Comparison of ENCODE assay signal across 7 mouse cellular contexts in genomic region chrX:48285006-48285650, GRCm38 (mm10). TPM values are rescaled to one million over a fixed set of nuclear protein-coding genes. Genes with fewer than 3 reads are reported as not detected.
DNase-seq lines count a peak whose midpoint lies in the region; ATAC-seq lines count a peak whose summit lies in the region.

No protein-coding gene starts in this region.

- 23% methylated on average over 28 of the region's 42 CpGs for WGBS in hindbrain, embryonic 14.5 days

- DNase-seq in adipocyte (ENCODE audit: low spot score) = peak; percentile 44
- DNase-seq in cerebellum, postnatal 25 days = peak; percentile 79 to 85
- DNase-seq in frontal cortex, postnatal 14 days (ENCODE audit: low spot score in 2 of 2) = peak; percentile 16 to 23
- peak; percentile 72 for DNase-seq in hindbrain, embryonic 14.5 days (ENCODE audit: low spot score)
- peak; percentile 26 to 29 for DNase-seq in left cerebral cortex, postnatal 14 days (ENCODE audit: low spot score in 2 of 2)
- peak; percentile 26 to 28 for DNase-seq in right cerebral cortex, postnatal 36 days (ENCODE audit: low spot score in 2 of 2)

- no peaks in the 10 kb centered on the region for H3K27me3 ChIP-seq in hindbrain, embryonic 14.5 days (ENCODE audit: control insufficient read depth, insufficient read depth, low read length)

- H3K36me3 ChIP-seq in hindbrain, embryonic 14.5 days (replicated peaks; ENCODE audit: control insufficient read depth, insufficient read depth) = peaks cover 3% of the 10 kb centered on the region

- intact Hi-C loops in left cerebral cortex, postnatal 14 days (cut with DNase I) = loop anchor here (5.0 kb wide), 2 partner anchors 57 to 97 kb away; partner anchors contain the start of gene Bcorl1

- H3K4me3 ChIP-seq in hindbrain, embryonic 14.5 days (replicated peaks; ENCODE audit: low read length) = peak overlapping the region; percentile 47

- no peaks in the 10 kb centered on the region for H3K9me3 ChIP-seq in hindbrain, embryonic 14.5 days (ENCODE audit: control insufficient read depth, low read length)

- peak overlapping the region; percentile 66 for H3K4me2 ChIP-seq in hindbrain, embryonic 14.5 days (replicated peaks)

- no peaks in the 10 kb centered on the region; the same call in 1 of the 2 replicates for H3K4me1 ChIP-seq in hindbrain, embryonic 14.5 days (replicated peaks; ENCODE audit: control insufficient read depth, insufficient read depth, low read length)

- peak; percentile 89 for ATAC-seq in hindbrain, embryonic 14.5 days (ENCODE audit: low FRiP score)
- ATAC-seq in megakaryocyte-erythroid progenitor cell, adult 5-6 weeks (replicated peaks; ENCODE audit: low FRiP score, low TSS enrichment, poor library complexity, severe bottlenecking) = peak; percentile 60

- peak overlapping the region; percentile 93 for H3K27ac ChIP-seq in hindbrain, embryonic 14.5 days

- H3K9ac ChIP-seq in hindbrain, embryonic 14.5 days = peak overlapping the region; percentile 68

RNA-seq across cellular contexts. Expression of gene Utp14a, which starts 28.5 kb away (rescaled TPM):
- 15.1 and 16.0 TPM in 2 replicates for polyA plus RNA-seq in hindbrain, embryonic 14.5 days (2014; fragmentation: Nextera tagmentation; extraction: Ambion mirVana)
- total RNA-seq in left cerebral cortex, postnatal 14 days (2021) = 10 to 100 TPM; 14.9 to 15.9 TPM
- 61.4 and 77.8 TPM in 2 replicates for total RNA-seq in megakaryocyte-erythroid progenitor cell, adult 5-6 weeks (2014; fragmentation: Nextera tagmentation)
- 120 and 121 TPM in 2 replicates for total RNA-seq in megakaryocyte-erythroid progenitor cell, adult 5-6 weeks (2017)

RNA-seq across cellular contexts. Expression of gene Bcorl1, which starts 56.0 kb away (rescaled TPM):
- 6.9 and 8.1 TPM in 2 replicates for polyA plus RNA-seq in hindbrain, embryonic 14.5 days (2014; fragmentation: Nextera tagmentation; extraction: Ambion mirVana)
- total RNA-seq in left cerebral cortex, postnatal 14 days (2021) = 10 to 100 TPM; 18.0 to 19.3 TPM
- 14.8 and 16.3 TPM in 2 replicates for total RNA-seq in megakaryocyte-erythroid progenitor cell, adult 5-6 weeks (2014; fragmentation: Nextera tagmentation)
- total RNA-seq in megakaryocyte-erythroid progenitor cell, adult 5-6 weeks (2017) = 3.1 and 3.7 TPM in 2 replicates

Comparison
In these comparisons a context has a peak if more than half of its experiments do, and no peak if none do; other contexts are left out.
1. Peak in every context shown above with its lines: DNase-seq, ATAC-seq, H3K4me3 ChIP-seq and H3K27ac ChIP-seq.
2. DNase-seq: peak in every context shown above with its lines; median percentile 82 in cerebellum, postnatal 25 days; 72 in hindbrain, embryonic 14.5 days; 44 in adipocyte; 28 in left cerebral cortex, postnatal 14 days; 27 in right cerebral cortex, postnatal 36 days; 20 in frontal cortex, postnatal 14 days.